Mouse (Mus musculus): ENCODE measurements around the gene Gpatch8. TPM values are rescaled to one million over a fixed set of nuclear protein-coding genes. Genes with fewer than 3 reads are reported as not detected.
A peak's percentile ranks its signal among the peaks of the same experiment; 100 is the strongest.

The Gpatch8 gene
- polyA plus RNA-seq, 1 experiment from 2014 or later, result 59.1 TPM

DNA sequence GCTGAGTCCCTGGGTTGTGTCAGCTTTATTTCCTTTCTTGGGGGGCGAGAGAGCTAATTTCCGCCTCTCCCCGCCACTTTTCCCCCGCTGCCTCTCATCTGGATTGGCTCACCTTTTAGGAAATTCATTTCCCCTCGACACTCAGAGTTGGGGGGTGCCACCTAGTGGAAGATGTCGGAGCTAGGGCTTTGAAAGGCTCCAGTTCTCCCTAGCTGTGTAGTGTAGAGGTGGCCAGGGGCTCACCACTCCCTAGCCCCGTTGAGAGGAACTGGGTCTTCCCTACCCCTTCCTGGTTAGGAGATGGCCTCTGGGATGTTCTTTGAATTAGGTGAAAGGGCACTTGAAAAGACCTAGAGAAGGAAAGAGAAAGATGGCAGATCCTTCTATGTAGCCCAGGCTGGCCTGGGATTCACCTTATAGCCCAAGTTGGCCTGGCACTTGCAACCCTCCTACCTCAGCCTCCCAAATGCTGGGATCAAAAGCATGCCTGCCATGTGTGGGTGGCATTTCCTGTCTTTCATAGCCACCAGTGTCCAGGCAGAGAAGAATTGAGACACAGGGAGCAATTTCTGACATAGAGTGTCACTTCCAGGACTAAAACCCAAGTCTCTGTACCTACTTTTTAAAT lies 125.1 kb downstream of the Gpatch8 start:
- Histone ChIP-seq H3K9ac (peak overlapping the region; percentile 52), H3K4me2 (replicated peaks) (peak overlapping the region; percentile 94), H3K27ac (replicated peaks) (peak overlapping the region; percentile 92), H3K4me3 (replicated peaks) (peak overlapping the region; percentile 78), H3K27me3 (no peaks in the 10 kb centered on the region), H3K36me3 (peaks cover 18% of the 10 kb centered on the region), H3K9me3 (replicated peaks) (no peaks in the 10 kb centered on the region), H3K4me1 (peaks cover 33% of the 10 kb centered on the region)
- 0% methylated on average over 7 of the region's 7 CpGs for WGBS
- ATAC-seq (ENCODE audit: insufficient number of reproducible peaks, low FRiP score, low TSS enrichment, low read depth), result no peak

- H3K4me2 ChIP-seq (replicated peaks), result peak within 1 kb of the TSS; percentile 94
- H3K9me3 ChIP-seq (replicated peaks), result no peaks in the 10 kb centered on the region
- peak within 1 kb of the TSS; percentile 78 for H3K4me3 ChIP-seq (replicated peaks)
- WGBS, result under 1% methylated on average over 29 of the region's 29 CpGs
- peaks cover 33% of the 10 kb centered on the region for H3K4me1 ChIP-seq
- peak within 1 kb of the TSS; percentile 52 for H3K9ac ChIP-seq
- H3K36me3 ChIP-seq, result peaks cover 11% of the 10 kb centered on the region
- peak; percentile 92 for ATAC-seq (ENCODE audit: insufficient number of reproducible peaks, low FRiP score, low TSS enrichment, low read depth)
- H3K27me3 ChIP-seq, result no peaks in the 10 kb centered on the region
- peak within 1 kb of the TSS; percentile 92 for H3K27ac ChIP-seq (replicated peaks)
Observed at GRCm38 (mm10) chr11:102430121-102431017, 125.8 kb downstream of the Gpatch8 start, which contains the start of gene Grn. Grn (plus strand) TSS chr11:102430315.

DNA sequence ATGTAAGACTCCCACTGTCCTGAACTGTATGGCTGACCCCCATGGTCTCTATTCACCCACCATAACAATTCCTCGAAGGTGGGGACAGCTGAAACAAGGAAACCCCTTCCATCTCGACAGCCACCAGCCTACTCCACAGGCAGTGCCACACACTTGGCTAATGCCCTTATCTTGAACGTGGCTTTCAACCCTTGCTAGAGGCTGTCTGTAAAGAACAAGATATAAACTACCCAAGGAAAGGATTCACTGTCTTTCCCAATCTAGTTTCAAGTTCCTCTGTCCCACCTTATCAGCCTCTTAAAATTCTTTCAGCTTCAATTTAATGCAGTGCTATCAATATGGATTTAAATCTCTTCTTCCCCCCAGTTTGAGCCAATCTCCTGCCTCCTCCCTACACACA lies 126.6 kb downstream of the Gpatch8 start:
- Histone ChIP-seq H3K9ac (0 out of 2 replicates have a peak overlapping the region, but pooled peaks have one; percentile 39), H3K4me3 (replicated peaks) (peak overlapping the region; percentile 78), H3K4me1 (peaks cover 33% of the 10 kb centered on the region), H3K27me3 (no peaks in the 10 kb centered on the region), H3K4me2 (replicated peaks) (peak overlapping the region; percentile 94), H3K9me3 (replicated peaks) (no peaks in the 10 kb centered on the region), H3K36me3 (0 out of 2 replicates have a peak, but pooled peaks cover 3% of the 10 kb centered on the region), H3K27ac (replicated peaks) (0 out of 2 replicates have a peak overlapping the region, but pooled peaks have one; percentile 48)
- 38% methylated on average over 3 of the region's 3 CpGs for WGBS
- no peak for ATAC-seq (ENCODE audit: insufficient number of reproducible peaks, low FRiP score, low TSS enrichment, low read depth)

GRCm38 (mm10) chr11:102428981-102429540 lies 127.1 kb downstream of the Gpatch8 start:
- Histone ChIP-seq H3K9me3 (replicated peaks) (no peaks in the 10 kb centered on the region), H3K27ac (replicated peaks) (no peak overlapping the region), H3K4me3 (replicated peaks) (0 out of 2 replicates have a peak overlapping the region, but pooled peaks have one; percentile 78), H3K4me2 (replicated peaks) (peak overlapping the region; percentile 94; the same call in 1 of the 2 replicates), H3K27me3 (no peaks in the 10 kb centered on the region), H3K36me3 (no peaks in the 10 kb centered on the region), H3K9ac (0 out of 2 replicates have a peak overlapping the region, but pooled peaks have one; percentile 39), H3K4me1 (peaks cover 29% of the 10 kb centered on the region)
- ATAC-seq (ENCODE audit: insufficient number of reproducible peaks, low FRiP score, low TSS enrichment, low read depth), result no peak
- 63% methylated on average over 8 of the region's 8 CpGs for WGBS

Other genes starting within 250 kb of the Gpatch8 start
- 86.6 and 87.3 TPM in 2 replicates for gene Ubtf, start 236.7 kb downstream of the Gpatch8 start, polyA plus RNA-seq (2015; fragmentation: Nextera tagmentation; extraction: Ambion mirVana)
- gene Slc4a1, start 190.2 kb downstream of the Gpatch8 start, polyA plus RNA-seq (2015; fragmentation: Nextera tagmentation; extraction: Ambion mirVana), result 5.0 and 5.2 TPM in 2 replicates
- gene Rundc3a, start 163.0 kb downstream of the Gpatch8 start, polyA plus RNA-seq (2015; fragmentation: Nextera tagmentation; extraction: Ambion mirVana), result 7.5 and 8.3 TPM in 2 replicates
- 197 and 199 TPM in 2 replicates for gene Slc25a39, start 148.4 kb downstream of the Gpatch8 start, polyA plus RNA-seq (2015; fragmentation: Nextera tagmentation; extraction: Ambion mirVana)
- gene Grn, start 126.1 kb downstream of the Gpatch8 start, polyA plus RNA-seq (2015; fragmentation: Nextera tagmentation; extraction: Ambion mirVana), result 196 and 199 TPM in 2 replicates
- gene Fam171a2, start 108.7 kb downstream of the Gpatch8 start, polyA plus RNA-seq (2015; fragmentation: Nextera tagmentation; extraction: Ambion mirVana), result 8.5 and 9.7 TPM in 2 replicates
- 9.1 and 9.5 TPM in 2 replicates for gene Itga2b, start 86.3 kb downstream of the Gpatch8 start, polyA plus RNA-seq (2015; fragmentation: Nextera tagmentation; extraction: Ambion mirVana)
- gene Gm11627, start 23.1 kb upstream of the Gpatch8 start, polyA plus RNA-seq (2015; fragmentation: Nextera tagmentation; extraction: Ambion mirVana), result 11.1 and 12.0 TPM in 2 replicates
- gene Fzd2, start 48.0 kb upstream of the Gpatch8 start, polyA plus RNA-seq (2015; fragmentation: Nextera tagmentation; extraction: Ambion mirVana), result 45.8 and 47.6 TPM in 2 replicates
- 0.58 and 0.80 TPM in 2 replicates for gene Meioc, start 107.3 kb upstream of the Gpatch8 start, polyA plus RNA-seq (2015; fragmentation: Nextera tagmentation; extraction: Ambion mirVana)
- 40.4 and 41.6 TPM in 2 replicates for gene Ccdc43, start 141.4 kb upstream of the Gpatch8 start, polyA plus RNA-seq (2015; fragmentation: Nextera tagmentation; extraction: Ambion mirVana)
- 7.1 and 7.8 TPM in 2 replicates for gene Adam11, start 205.0 kb upstream of the Gpatch8 start, polyA plus RNA-seq (2015; fragmentation: Nextera tagmentation; extraction: Ambion mirVana)

Data from embryonic facial prominence, embryonic 15.5 days (tissue).